Mouse (Mus musculus) myocyte (in vitro differentiated cells): ENCODE results near the gene Aqp6.

ENCODE experiments used
- E2F4 ChIP-seq: IDR thresholded peaks from one replicate; pipeline ENCODE4 v1.6.1; 2011; ENCODE audit warnings: mild to moderate bottlenecking, control low read depth, moderate library complexity; ENCODE audit not compliant: insufficient read depth
- MAX ChIP-seq: IDR thresholded peaks from one replicate; pipeline ENCODE4 v1.6.1; 2011; ENCODE audit warnings: low read depth, mild to moderate bottlenecking, control low read depth
- MYOG ChIP-seq, 3 experiments: IDR thresholded peaks; one replicate each; pipeline ENCODE4 v1.6.1; 2011; ENCODE audit warnings: control low read depth in 2 of 3, low read depth in 2 of 3, mild to moderate bottlenecking in 2 of 3; ENCODE audit not compliant: insufficient read length in 2 of 3, control insufficient read depth in 1 of 3, insufficient read depth in 1 of 3
- POLR2A ChIP-seq: IDR thresholded peaks from one replicate; pipeline ENCODE4 v1.6.1; 2011; ENCODE audit warnings: low read depth, mild to moderate bottlenecking, control low read depth, moderate library complexity; ENCODE audit not compliant: insufficient read length
- TCF12 ChIP-seq: IDR thresholded peaks from one replicate; pipeline ENCODE4 v1.6.1; 2011; ENCODE audit warnings: mild to moderate bottlenecking, control low read depth; ENCODE audit not compliant: poor library complexity, insufficient read depth, severe bottlenecking
- TCF3 ChIP-seq: IDR thresholded peaks from one replicate; pipeline ENCODE4 v1.6.1; 2011; ENCODE audit warnings: low read depth, control low read depth; ENCODE audit not compliant: insufficient read length

DNA sequence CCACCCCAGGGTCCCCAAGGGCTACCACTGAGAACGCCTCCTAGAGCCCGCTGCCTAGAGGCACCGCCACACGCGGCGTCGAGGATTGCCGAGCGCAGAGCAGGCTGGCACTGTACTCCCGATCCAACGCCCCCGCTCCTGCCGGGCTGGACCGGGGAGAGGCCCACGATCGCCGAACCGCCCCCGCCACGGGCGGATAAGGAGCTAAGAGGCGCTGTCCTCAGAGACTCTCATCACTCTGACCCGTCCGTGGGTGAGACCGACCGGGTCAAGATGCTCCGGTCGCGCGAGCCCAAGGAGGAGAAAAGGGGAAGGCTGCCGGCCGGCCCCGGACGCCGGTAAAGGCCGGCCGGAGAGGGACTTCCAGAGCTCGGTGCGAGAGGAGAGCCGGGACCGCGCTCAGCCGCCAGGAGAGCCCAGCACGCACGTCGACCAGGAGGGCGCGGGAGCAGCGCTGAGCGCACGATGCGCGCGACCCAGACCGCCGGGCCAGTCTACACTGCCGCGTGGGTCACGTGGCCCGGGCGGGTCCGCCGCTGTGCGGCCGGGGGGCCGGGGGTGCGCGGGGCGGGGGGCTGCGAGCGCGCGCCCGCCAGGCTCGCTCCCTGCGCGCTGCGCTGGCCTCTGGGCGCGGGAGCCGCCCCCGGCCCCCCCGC lies 10.6 kb upstream of the Aqp6 start, which contains the start of gene Aqp5:
- TF ChIP-seq POLR2A (peak; percentile 63), MYOG (IDR thresholded peaks at IDR 0.05; ENCODE audit: control insufficient read depth in 1 of 3, insufficient read depth in 1 of 3, insufficient read length in 2 of 3, low read depth in 2 of 3) (no peak), TCF3 (no peak), MAX (no peak), TCF12 (no peak), E2F4 (no peak)
